Mouse (Mus musculus) bone marrow macrophage, adult 2 months (primary cell): ENCODE results near the gene Galt.

ENCODE experiments used
- CTCF ChIP-seq: IDR thresholded peaks from 2 replicates; pipeline ENCODE4 v1.5.1; 2012; ENCODE audit warnings: low read depth, mild to moderate bottlenecking, low read length, moderate library complexity
- POLR2A ChIP-seq: IDR thresholded peaks from 2 replicates; pipeline ENCODE4 v1.6.1; 2012; ENCODE audit warnings: mild to moderate bottlenecking, low read depth, low read length, borderline replicate concordance

DNA sequence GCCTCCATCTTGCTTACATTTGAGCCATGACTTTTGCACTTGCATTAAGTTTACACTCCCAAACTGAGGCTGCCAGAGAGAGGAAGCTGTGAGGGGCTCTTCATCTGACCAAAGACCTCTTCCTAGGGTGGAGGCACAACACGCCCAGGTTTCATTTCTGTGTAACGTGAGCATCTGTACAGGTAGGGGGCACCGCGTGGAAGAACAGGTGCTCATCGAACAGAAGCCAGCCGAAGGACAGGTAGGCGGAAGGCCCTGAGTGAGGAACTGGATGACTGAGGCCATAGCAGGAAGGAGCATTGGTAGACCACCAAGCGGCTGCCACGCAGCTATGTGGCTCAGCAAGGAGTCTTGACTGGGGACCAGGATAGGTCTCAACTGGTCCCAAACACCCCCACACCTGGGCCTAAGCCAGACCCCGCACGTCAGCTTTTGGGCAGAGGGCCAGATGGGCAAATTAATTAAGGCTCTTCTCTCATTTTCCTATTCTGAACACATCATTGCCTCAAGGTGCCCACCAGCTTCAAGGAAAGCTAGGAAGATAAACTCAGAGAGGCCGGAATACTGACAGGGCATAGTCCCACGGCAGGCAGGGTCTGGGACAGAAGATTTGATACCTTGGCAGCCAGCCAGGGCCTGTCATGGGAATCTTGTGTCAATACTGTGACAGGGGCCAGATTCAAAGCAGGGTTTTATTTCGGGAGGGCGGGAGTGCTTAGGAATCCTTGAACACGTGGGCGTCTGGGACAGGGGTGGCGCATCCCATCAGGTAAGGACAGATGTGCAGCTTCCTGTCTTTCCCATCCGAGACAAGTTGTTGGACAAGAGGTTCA, 48.9 kb upstream of the Galt start:
- TF ChIP-seq CTCF = no peak
- no peak for TF ChIP-seq POLR2A
